Mouse (Mus musculus) olfactory bulb, adult 2 months (tissue): ENCODE data around the gene Gtf3a.

ENCODE experiments used
- CTCF ChIP-seq: fragments of 200-500 bp; IDR thresholded peaks from 2 replicates; pipeline ENCODE4 v1.5.1; 2012; ENCODE audit warnings: low read depth, mild to moderate bottlenecking, low read length, moderate library complexity; ENCODE audit not compliant: insufficient read depth
- POLR2A ChIP-seq: fragments of 200-500 bp; IDR thresholded peaks from 2 replicates; pipeline ENCODE4 v1.6.1; 2012; ENCODE audit warnings: mild to moderate bottlenecking, low read depth, low read length, moderate library complexity; ENCODE audit not compliant: insufficient read depth

GRCm38 (mm10) chr5:146933466-146933865 lies 15.0 kb upstream of the Gtf3a start:
- no peak for TF ChIP-seq CTCF
- TF ChIP-seq POLR2A, result no peak
